Mouse (Mus musculus): ENCODE results near the gene Asap3.

The Asap3 gene

GRCm38 (mm10) chr4:136249780-136250179 lies 43.6 kb downstream of the Asap3 start:
- DNase-seq (ENCODE audit: low read depth), result no peak

GRCm38 (mm10) chr4:136255919-136256318 lies 49.8 kb downstream of the Asap3 start:
- DNase-seq (ENCODE audit: low read depth), result no peak

GRCm38 (mm10) chr4:136256696-136257095 lies 50.5 kb downstream of the Asap3 start:
- DNase-seq (ENCODE audit: low read depth), result no peak

- no peak for DNase-seq (ENCODE audit: low read depth)
These were observed 53.8 kb downstream of the Asap3 start for GRCm38 (mm10) chr4:136259916-136260315.

GRCm38 (mm10) chr4:136260491-136261180 lies 54.5 kb downstream of the Asap3 start:
- DNase-seq (ENCODE audit: low read depth), result peak; percentile 90

- DNase-seq (ENCODE audit: low read depth), result no peak
These were observed 55.7 kb downstream of the Asap3 start for GRCm38 (mm10) chr4:136261912-136262311.

GRCm38 (mm10) chr4:136263555-136263954 lies 57.4 kb downstream of the Asap3 start:
- no peak for DNase-seq (ENCODE audit: low read depth)

- peak; percentile 76 for DNase-seq (ENCODE audit: low read depth)
These were observed 60.7 kb downstream of the Asap3 start for GRCm38 (mm10) chr4:136266716-136267343.

- peak; percentile 24 for DNase-seq (ENCODE audit: low read depth)
These were observed 62.7 kb downstream of the Asap3 start for GRCm38 (mm10) chr4:136268912-136269311.

GRCm38 (mm10) chr4:136270648-136271047 lies 64.5 kb downstream of the Asap3 start:
- no peak for DNase-seq (ENCODE audit: low read depth)

- no peak for DNase-seq (ENCODE audit: low read depth)
These were observed 74.9 kb downstream of the Asap3 start for GRCm38 (mm10) chr4:136281097-136281496.

GRCm38 (mm10) chr4:136281611-136282010 lies 75.4 kb downstream of the Asap3 start:
- no peak for DNase-seq (ENCODE audit: low read depth)

GRCm38 (mm10) chr4:136282621-136283480 lies 76.7 kb downstream of the Asap3 start:
- DNase-seq (ENCODE audit: low read depth), result no peak

- DNase-seq (ENCODE audit: low read depth), result no peak
These were observed 77.6 kb downstream of the Asap3 start for GRCm38 (mm10) chr4:136283783-136284182.

- no peak for DNase-seq (ENCODE audit: low read depth)
These were observed 78.3 kb downstream of the Asap3 start, which contains the start of gene Zfp46 for GRCm38 (mm10) chr4:136284455-136284854. Zfp46 (plus strand) TSS chr4:136284683.

- no peak for DNase-seq (ENCODE audit: low read depth)
These were observed 78.7 kb downstream of the Asap3 start for GRCm38 (mm10) chr4:136284891-136285290.

GRCm38 (mm10) chr4:136285348-136285810 lies 79.2 kb downstream of the Asap3 start:
- DNase-seq (ENCODE audit: low read depth), result peak; percentile 91

- peak; percentile 97 for DNase-seq (ENCODE audit: low read depth)
These were observed 79.7 kb downstream of the Asap3 start for GRCm38 (mm10) chr4:136285811-136286371.

- no peak for DNase-seq (ENCODE audit: low read depth)
These were observed 84.0 kb downstream of the Asap3 start for GRCm38 (mm10) chr4:136289918-136290780.

GRCm38 (mm10) chr4:136290781-136291595 lies 84.8 kb downstream of the Asap3 start:
- no peak for DNase-seq (ENCODE audit: low read depth)
